ENCODE assay signal across 21 mouse cellular contexts in genomic region chr16:23185824-23186223, GRCm38 (mm10). TPM values are rescaled to one million over a fixed set of nuclear protein-coding genes. Genes with fewer than 3 reads are reported as not detected.
"Had no signal": no experiment of that assay in that cellular context is flagged by ENCODE, and none has a peak within 500 bp of the region (broad histone marks: within the 10 kb centered on the region; RNA-seq: fewer than 3 reads in every experiment).

No protein-coding gene starts in this region.

- H3K27ac ChIP-seq: left cerebral cortex, adult 2 months; limb, embryonic 15.5 days; liver, embryonic 12.5 days; macrophage; midbrain, embryonic 13.5 days; neural tube, embryonic 15.5 days had no signal

- H3K27me3 ChIP-seq: limb, embryonic 15.5 days; liver, embryonic 12.5 days; midbrain, embryonic 13.5 days; neural tube, embryonic 15.5 days had no signal

- ATAC-seq: intestine, postnatal 0 days; liver, embryonic 12.5 days; midbrain, embryonic 13.5 days had no signal

- H3K4me1 ChIP-seq: limb, embryonic 15.5 days; liver, embryonic 12.5 days; midbrain, embryonic 13.5 days; neural tube, embryonic 15.5 days had no signal

- H3K4me3 ChIP-seq: left cerebral cortex, adult 2 months; limb, embryonic 15.5 days; liver, embryonic 12.5 days; midbrain, embryonic 13.5 days; myocyte; neural tube, embryonic 15.5 days had no signal

- H3K36me3 ChIP-seq: limb, embryonic 15.5 days; liver, embryonic 12.5 days; midbrain, embryonic 13.5 days; neural tube, embryonic 15.5 days had no signal

- H3K4me2 ChIP-seq: limb, embryonic 15.5 days; liver, embryonic 12.5 days; lung, embryonic 14.5 days; midbrain, embryonic 13.5 days; neural tube, embryonic 15.5 days had no signal

- H3K9me3 ChIP-seq: limb, embryonic 15.5 days; liver, embryonic 12.5 days; midbrain, embryonic 13.5 days; neural tube, embryonic 15.5 days had no signal

- DNase-seq: kidney, adult 8-10 months; kidney, postnatal 25 days; lung, embryonic 14.5 days; lung, postnatal 10 days; thymus, adult 2 months; thymus, postnatal 36 days had no signal

- H3K9ac ChIP-seq: limb, embryonic 15.5 days; liver, embryonic 12.5 days; lung, embryonic 14.5 days; midbrain, embryonic 13.5 days; neural tube, embryonic 15.5 days had no signal

RNA-seq across cellular contexts. Expression of gene Adipoq, which starts 39.5 kb away (rescaled TPM):
- total RNA-seq: layer of hippocampus, postnatal 25 days; left cerebral cortex, adult 2 months; left cerebral cortex, postnatal 25 days; midbrain, postnatal 0 days had no signal
- polyA plus RNA-seq: intestine, postnatal 0 days; limb, embryonic 11.5 days; limb, embryonic 15.5 days; liver, embryonic 12.5 days; liver, embryonic 16.5 days; lung, embryonic 14.5 days; macrophage; midbrain, postnatal 0 days; myocyte; neural tube, embryonic 11.5 days; stomach, embryonic 14.5 days had no signal
